Mouse (Mus musculus) cortical plate, adult 2 months (tissue): ENCODE measurements around the gene Gm44511.

ENCODE experiments used
- CTCF ChIP-seq: fragments of 200-500 bp; IDR thresholded peaks from 2 replicates; pipeline ENCODE4 v1.5.1; 2011; ENCODE audit warnings: mild to moderate bottlenecking, control low read depth, low read length; ENCODE audit not compliant: insufficient read depth; ENCODE audit errors: extremely low read depth
- POLR2A ChIP-seq: fragments of 200-500 bp; IDR thresholded peaks from 2 replicates; pipeline ENCODE4 v1.6.1; 2011; ENCODE audit warnings: mild to moderate bottlenecking, low read length, control low read depth; ENCODE audit not compliant: insufficient read depth; ENCODE audit errors: extremely low read depth

GRCm38 (mm10) chr6:128852766-128853165, 26.7 kb upstream of the Gm44511 start:
- TF ChIP-seq CTCF (no peak), POLR2A (no peak)
